Mouse (Mus musculus): Measurements from ENCODE around the gene Ncapg2.
A peak's percentile ranks its signal among the peaks of the same experiment; 100 is the strongest.

Ncapg2 gene

DNA sequence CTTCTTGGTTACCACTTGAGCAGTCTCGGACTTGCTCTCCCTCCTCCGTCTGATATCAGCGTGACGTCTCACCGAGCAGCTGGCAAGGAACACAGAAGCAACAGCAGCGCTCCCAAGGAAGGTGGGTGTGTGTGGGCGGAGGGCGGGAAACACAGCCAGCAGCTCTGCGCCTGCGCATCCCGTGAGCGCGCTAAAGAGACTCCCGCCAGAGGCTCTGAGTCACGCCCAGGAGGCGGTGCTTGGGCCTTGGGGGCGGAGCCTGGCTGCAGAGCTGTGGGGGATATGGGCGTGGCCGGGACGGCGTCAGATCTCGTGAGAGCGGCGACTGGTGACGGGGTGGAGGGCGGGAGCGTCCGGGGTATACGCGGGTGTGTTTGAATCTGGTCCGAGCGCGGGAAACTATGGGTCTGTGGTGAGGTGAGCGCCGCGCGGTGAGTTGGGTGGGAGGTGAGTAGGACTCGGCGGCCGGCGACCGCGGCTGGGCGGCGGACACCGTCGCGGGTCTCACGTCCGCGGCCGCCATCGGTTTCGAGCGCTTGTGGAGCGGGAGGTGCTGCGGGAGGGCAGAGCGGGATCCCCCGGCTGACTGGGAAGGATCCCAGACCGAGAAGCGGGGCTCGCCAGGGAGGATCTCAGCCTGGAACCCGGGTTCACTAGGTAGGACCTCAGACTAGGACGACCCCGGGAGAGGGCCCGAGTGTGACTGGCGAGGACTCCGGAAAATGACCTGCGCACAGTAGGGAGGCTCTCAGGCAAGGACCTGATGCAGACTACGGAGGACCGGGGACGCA lies at the start of gene Ncapg2:
TSS of gene Ncapg2 (plus strand) at position 358 of the 791 bp plus-strand sequence.
- peak; percentile 97 to 98 for DNase-seq (ENCODE audit: low spot score in 2 of 2)

DNA sequence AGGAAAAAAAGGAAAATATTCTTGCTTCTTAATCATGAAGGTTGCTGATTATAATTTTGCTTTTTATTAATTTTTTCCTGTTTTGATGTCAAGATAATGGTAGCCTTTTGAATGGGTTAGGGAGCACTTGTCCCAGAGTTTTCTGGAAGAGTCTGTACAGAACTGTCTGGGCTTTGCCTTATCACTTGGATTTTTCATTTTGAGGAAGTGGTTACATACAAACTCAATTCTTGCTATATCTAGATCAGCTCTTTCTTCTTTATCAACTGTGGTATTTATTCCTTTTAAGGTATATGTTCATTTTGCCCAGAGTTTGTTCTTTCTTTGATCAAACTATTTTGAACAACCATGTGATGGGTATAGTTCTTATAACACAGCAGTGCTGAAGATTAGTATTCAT lies 43.1 kb upstream of the Ncapg2 start:
- no peak for DNase-seq (ENCODE audit: low spot score in 2 of 2)

DNA sequence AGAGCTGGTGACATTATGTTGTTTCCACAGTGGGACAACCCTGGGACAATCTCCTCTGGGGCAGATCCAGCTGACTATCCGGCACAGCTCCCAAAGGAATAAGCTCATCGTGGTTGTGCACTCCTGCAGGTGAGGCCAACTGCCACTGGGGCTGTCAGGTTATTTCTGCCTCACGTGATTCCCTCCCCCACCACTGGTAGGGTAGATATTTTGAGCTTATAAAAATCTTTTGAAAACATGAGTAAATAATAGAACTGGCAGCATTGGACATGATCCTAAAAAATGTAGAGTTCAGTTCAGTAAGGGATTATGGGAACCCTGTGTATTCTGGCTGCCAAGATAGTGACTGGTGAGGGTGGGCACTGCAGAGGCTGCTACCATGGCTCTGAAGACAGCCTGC lies 38.3 kb upstream of the Ncapg2 start:
- no peak for DNase-seq (ENCODE audit: low spot score in 2 of 2)

DNA sequence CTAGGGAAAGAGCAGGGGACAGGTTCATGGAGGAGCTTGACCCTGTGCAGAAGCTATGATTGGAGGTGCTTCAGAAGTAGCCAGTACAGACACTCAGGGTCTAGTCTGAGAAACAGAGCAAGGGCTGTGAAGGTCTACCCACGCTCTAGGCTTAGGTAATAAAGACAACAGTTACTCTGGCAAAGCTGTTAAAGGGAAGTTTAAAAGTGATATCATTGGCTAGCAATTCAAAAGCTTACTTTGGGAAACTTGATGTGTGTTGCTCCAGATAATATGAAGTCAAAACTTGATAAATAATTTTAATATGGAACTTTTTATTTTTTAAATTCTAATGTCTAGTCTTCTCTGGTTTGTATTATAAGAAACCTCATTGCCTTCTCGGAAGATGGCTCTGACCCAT lies 37.9 kb upstream of the Ncapg2 start:
- no peak for DNase-seq (ENCODE audit: low spot score in 2 of 2)

DNA sequence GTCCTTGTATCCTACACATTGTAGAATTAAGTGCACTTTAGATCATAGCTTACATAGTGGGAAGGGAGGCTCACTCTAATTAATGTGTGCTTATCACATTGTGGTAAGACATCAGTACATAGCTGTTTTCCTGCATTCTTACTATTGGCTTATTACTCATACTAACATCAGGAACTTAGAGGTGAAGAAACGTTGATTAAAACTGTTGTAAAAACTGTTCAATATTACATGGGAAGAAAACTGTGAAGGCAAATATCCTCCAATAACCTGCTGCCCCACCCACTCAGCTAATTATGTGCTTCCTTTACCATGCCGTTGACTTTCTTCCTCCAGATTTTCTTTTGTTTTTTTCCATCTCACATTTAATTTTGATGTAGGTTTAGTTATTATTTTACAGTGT lies 36.3 kb upstream of the Ncapg2 start:
- no peak for DNase-seq (ENCODE audit: low spot score in 2 of 2)

DNA sequence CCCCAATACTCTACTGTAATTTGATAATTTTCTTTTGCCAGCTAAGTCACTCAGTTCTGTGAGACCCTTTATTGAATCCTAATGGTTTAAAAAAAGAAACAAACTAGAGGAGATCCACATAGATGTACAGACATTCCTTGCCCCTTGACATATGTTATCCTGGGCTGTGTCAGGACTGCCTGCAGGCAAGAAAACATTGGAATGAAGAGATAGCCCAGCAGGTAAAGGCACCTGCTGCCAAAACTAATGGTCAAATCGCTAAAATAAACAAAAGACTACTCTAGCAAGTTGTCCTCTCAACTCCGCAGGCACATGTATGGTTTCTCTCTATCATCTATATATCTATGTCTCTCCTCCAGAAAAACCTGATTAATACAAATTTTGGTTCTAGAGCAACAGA lies 22.1 kb upstream of the Ncapg2 start:
- DNase-seq (ENCODE audit: low spot score in 2 of 2): no peak

DNA sequence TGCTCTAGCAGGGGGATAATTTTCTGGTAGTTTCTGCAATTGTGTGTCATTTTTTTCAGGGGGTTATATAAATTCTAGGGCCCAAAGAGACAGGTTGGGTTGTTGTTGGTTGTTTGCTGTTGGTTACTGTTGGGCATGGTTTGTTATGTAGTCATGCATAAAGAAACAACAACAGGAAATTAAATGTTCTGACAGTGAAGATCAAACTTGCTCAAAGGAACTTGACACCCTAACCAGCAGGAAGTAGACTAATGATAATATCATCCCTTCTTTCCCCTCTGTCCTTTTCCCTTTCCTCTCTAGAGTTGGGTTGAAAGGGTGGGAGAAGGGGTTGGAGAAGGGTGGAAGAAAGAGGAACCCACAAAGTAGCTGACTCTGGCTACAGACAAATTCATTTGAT lies 21.2 kb upstream of the Ncapg2 start:
- DNase-seq (ENCODE audit: low spot score in 2 of 2): no peak

DNA sequence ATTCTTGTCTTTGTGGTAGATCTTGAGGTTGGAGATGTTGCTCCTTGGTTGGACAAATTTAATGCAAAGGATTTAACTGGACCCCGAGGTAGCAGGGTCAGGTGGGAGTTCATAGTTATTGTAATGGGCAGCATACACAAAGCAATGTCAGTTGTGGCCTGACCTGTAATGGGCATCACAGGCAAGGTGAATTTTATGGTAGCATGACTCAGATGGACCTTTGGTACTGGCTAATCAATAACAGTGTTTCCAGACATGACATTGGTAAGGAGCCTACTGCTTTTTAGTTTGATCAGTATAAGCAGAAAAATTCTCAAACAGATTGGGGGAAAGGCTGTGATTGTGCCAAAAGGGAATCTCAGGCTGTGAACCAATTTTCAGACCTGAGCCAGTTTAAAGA lies 18.4 kb upstream of the Ncapg2 start:
- DNase-seq (ENCODE audit: low spot score in 2 of 2): no peak

DNA sequence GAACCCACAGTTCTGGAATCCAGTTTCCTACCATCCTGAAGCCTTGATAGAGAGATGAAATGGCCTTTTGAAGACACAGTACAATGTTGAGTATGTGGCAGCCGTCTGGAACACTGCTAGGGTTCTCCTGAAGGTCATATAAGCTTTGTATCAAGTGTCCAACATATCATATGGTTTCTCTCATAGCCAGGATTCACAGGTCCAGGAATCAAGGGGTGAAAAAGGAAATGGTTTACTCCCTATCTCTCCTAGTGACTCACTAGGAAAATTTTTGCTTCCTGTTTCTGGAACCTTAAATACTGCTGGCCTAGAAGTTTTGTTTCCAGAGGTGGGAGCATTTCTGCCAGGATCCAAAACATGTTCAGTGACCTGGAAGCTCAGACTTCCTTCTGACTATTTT lies 15.3 kb upstream of the Ncapg2 start:
- no peak for DNase-seq (ENCODE audit: low spot score in 2 of 2)

DNA sequence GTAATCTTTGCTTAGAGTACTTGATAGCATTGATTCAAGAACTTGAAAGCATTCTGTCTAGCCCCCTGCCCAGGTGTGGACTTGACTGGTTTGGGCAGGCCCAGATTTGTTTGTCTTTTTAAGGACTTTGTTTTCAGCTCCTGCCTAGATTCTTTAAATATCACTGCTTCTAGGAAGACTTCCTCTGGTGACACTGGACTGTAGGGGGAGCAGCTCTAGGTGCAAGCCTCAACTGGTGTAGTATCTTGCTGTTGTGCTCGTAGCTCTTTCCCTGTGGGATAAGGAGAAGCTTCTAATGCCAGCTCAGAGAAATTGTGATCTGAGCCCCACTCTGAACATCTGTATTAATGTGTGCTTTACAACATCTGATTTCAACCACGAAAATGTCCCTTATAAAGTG lies 10.9 kb upstream of the Ncapg2 start:
- DNase-seq (ENCODE audit: low spot score in 2 of 2): no peak

DNA sequence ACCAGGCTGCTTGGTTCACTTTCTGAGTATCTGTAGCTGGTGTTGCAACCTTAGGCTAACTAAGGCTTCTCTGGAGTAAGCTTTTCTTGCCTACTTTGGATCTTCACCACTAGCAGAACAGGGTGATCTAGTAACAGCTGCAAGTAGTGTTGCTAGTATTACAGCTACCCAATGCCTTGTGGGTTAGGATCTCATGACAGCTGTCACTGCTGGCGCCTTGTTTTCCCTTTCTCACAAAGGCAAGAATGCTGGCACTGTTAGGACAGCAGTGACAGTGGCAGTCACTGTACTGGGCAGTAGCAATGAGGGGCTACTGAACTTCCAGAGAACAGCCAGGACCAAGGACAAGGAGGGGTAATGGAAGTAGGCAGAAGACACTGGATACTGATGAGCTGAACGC lies 9.9 kb upstream of the Ncapg2 start:
- DNase-seq (ENCODE audit: low spot score in 2 of 2): no peak

DNA sequence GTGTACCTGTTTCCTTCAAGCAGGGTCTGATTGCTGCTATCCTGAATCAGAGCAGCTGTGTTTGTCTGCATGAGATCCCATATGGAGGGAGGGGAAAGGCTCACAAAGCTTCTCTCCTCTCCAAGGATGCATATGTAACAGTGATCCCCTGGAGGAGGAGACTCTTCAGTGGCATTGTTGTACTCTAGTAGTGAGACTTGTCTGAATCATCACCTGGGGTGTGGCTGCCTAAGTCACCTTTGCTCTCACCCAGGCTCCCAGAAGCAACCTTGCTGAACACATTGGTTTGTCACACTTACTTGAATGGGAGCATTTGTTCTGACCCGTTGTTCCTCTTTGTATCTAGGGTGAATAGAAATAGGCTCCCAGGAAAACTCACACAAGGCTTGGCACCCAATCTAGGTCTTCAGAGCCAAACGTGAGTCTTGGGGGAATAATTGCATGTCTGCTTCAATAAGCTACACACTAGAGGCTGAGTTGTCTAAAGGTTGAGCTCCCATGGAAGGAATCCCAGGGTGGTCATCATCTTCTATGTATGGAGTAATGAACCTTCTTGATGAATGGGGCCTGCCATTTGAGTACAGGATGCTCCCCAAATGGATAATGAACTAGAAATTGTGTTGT lies 9.0 kb upstream of the Ncapg2 start:
- DNase-seq (ENCODE audit: low spot score in 2 of 2): no peak

DNA sequence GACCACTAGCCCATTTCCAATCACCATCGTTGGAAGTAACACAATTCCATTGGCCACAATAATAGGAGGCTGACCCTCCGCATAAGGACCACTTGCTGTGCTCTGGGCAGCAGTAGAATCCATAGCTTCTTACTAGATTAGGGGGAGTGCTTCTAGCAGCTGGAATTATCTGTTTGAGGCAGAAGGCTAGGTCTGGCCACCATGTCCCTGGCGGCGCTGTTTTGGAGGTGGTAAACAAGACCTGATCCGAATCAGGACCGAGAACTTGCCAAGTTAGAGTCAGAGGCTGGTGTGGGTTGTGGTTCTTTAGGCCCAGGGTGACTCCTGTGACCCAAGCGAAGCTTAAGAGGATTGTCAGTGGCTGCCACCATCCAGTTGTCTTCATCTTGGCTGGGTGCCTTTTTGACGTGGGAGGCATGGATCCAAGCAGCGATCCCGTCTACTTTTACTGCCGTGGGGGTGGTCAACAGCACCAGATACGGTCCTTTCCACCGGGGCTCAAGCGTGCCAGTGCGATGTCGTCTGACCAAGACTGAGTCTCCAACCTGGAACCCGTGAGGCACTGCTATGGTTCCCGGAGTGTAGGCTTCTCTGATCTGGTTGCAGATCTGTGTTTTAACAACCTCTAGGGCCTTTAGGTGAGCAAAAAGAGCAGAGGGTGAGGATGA lies 1.1 kb upstream of the Ncapg2 start:
- no peak for DNase-seq (ENCODE audit: low spot score in 2 of 2)

DNA sequence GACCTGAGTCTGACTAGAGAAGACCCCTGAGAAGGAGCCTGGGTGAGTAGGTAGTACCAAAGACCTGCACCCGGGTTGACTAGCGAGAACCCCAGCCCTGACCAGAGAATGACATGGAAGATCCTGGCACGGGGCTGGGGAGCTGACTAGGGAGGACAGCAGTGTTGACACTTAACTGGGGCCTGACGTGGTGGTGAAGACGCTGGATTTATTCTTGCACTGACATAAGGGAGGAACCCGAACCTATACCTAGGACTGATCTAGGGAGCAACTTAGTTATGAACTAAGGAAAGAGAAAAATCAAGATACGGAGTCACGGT lies 594 bp downstream of the Ncapg2 start:
- no peak for DNase-seq (ENCODE audit: low spot score in 2 of 2)

DNA sequence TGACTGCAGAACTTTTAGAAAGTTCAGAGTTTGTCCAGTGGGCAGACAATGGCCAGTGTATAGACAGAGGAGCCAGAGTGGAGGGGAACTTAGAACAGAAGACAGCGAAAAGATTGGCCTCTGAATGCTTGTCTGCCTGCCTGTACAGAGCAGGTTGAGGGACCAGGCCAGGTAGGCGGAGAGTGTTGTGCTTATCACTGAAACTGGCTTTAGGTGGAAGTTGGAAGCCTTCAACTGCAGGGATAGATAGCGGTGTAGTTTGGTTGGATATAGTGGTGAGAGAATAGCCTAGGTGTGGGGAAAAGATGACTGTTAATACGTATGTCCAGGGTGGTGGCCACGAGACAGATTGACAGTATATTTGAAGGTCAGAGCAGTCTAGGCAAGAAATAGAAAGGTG lies 2.7 kb downstream of the Ncapg2 start:
- no peak for DNase-seq (ENCODE audit: low spot score in 2 of 2)

DNA sequence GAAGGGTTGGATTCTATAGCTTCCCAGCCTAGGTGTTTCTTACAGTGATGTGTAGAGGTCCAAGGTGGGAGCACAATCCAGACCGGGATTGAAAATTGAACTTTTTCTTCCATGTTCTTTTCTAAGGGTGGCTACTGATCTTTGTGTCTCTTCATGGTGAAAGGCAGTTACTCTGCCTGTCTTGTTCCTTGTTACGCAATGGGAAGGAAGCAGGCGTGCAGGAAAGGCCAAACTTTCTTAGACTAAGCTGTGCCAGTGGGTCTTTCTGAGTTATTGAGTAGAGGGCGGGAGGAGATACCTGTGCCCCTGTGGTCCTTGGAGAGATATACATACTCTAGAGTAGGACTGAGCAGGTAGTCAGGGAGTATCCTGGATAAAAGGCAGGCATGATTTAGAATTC lies 9.7 kb downstream of the Ncapg2 start:
- DNase-seq (ENCODE audit: low spot score in 2 of 2): no peak

DNA sequence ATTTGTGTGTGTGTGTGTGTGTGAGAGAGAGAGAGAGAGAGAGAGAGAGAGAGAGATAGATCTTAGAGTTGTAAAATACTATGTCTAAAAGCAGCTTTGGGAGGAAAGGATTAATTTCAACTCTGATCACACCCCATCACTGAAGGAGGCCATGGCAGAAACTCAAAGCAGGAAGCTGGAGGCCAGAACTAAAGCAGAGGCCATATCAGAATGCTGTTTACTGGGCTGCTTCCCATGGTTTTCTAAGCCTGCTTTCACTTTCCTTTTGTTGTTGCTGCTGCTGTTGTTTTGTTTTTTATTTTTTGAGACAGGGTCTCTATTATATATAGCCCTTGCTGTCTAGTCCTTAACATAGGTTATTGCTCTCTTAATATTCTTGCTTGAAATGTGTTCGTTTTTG lies 11.3 kb downstream of the Ncapg2 start:
- no peak for DNase-seq (ENCODE audit: low spot score in 2 of 2)

DNA sequence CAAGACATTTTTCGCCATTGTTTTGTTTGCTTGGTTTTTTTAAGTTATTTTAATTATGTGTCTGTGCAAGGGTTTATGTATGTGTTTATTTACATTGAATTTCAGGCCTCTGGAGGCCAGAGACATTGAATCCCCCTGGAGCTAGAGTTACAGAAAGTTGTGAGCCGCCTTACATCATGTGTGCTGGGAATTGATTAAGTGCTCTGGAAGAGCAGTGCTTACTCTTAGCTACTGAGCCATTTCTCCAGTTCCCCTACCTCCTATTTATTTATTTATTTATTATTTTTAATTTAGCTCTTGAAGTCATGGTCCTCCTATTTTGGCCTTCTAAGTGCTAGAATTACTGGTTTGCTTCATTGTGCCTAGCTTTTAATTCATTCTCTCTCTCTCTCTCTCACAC lies 16.5 kb downstream of the Ncapg2 start:
- DNase-seq (ENCODE audit: low spot score in 2 of 2): no peak

DNA sequence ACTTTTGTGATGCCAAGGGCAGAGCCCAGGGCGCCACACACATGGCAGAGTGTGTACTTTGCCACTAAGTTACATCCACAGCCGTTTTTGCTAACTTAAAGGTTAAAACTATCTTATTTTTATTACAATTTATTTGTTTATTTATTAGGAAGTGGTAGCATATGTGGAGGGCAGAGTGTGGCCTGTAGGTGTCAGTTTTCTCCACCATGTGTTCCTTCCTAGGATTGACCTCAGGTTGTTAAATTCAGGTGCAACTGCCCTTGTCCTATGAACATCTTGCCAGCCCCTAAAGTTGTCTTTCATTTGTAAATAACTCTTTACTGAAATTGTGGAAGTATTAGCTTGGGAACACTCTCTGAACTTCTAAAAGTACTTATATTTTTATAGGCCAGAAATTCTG lies 20.2 kb downstream of the Ncapg2 start:
- no peak for DNase-seq (ENCODE audit: low spot score in 2 of 2)

DNA sequence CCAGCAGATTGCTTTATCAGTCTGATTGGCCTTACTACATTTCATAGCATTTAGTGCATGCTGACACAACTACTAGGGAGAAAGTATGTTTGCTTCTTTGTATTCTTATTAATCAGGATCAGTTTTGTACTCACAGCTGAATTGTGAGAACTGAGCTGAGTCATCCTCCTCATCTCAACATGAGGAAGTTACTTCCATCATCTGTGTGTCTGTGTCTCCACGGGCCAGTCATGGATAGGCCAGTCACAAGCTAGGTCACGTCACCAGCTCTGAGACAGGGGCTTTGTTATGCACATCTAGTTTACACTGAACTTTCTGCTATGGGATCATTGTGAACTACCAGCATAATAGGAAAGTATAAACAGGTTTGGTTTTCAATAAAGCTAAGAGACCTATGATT lies 28.5 kb downstream of the Ncapg2 start:
- no peak for DNase-seq (ENCODE audit: low spot score in 2 of 2)

DNA sequence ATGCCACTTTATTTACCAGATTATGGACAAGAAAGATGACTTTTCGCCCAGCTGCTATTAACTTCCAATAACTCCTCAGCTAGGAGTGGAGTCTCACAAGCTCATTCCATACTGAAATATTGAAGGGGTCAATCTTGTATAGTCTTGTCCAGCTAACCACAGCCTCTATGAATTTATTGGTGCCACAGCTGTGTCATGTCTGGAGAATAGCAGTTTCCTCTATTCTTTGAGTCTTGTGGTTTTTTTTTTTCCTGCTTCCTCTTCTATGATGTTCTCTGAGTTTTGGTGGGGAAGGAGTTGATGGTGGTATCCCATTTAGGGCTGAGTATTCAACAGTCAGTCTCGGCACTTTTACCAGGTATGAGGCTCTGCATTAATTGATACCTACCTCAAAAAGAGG lies 30.0 kb downstream of the Ncapg2 start:
- DNase-seq (ENCODE audit: low spot score in 2 of 2): no peak

DNA sequence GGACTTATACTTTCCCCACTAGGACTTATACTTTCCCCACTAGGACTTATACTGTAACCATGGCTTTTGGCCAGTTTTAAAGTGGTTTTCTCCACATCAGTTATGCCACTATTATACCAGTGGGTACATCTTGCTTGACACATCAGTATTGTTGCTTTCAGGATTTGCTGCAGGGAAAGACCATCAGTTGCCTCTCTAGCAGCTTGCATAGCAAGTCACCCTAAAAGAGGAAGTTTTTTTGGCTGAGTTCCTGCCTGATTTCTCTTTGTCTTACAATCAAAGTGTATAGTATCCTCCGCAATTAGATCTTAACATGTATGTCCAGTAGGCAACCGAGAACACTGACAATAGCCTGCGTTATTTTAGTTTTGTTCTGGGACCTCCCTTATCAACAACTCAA lies 30.9 kb downstream of the Ncapg2 start:
- no peak for DNase-seq (ENCODE audit: low spot score in 2 of 2)

DNA sequence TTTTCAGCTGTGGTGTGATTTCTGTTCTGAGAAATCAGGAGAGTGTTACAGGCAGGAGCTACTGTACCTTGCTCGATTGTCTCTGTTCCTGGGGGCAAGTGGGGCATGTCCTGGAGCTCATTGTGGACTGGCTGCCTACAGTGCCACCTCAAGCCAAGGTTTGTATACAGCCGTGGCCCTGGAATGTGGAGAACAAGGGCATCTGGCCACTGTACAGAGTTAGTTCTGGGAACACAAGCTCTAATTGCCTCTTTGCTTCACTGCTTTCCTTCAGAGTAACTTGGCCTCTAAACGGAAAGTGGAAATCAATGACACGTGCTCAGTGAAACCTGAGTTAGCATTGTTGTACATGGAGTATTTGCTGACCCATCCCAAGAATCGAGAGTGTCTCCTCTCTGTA lies 33.4 kb downstream of the Ncapg2 start:
- DNase-seq (ENCODE audit: low spot score in 2 of 2): no peak
